Mouse (Mus musculus) intestine, embryonic 14.5 days (tissue): Measurements from ENCODE around the gene Tmem63b. TPM values are rescaled to one million over a fixed set of nuclear protein-coding genes. Genes with fewer than 3 reads are reported as not detected.

Experiments used
- ATAC-seq: fragments of 200-750 bp; cut with Nextera tagmentation; replicated peaks from 2 replicates; pipeline ENCODE4 v1.8.0; 2017; ENCODE audit warnings: low read depth, moderate number of reproducible peaks, moderate TSS enrichment, moderate library complexity; ENCODE audit not compliant: low FRiP score, low TSS enrichment
- DNase-seq: peaks from one replicate; pipeline ENCODE4 v3.0.0-alpha.2; 2018; ENCODE audit warnings: low spot score
- H3K27ac ChIP-seq: fragments of 300-500 bp; sonication (generic); 2 replicates; pipeline ENCODE4 v1.5.1; 2014; ENCODE audit warnings: low read depth, mild to moderate bottlenecking, control low read depth
- H3K27me3 ChIP-seq: fragments of 300-500 bp; sonication (generic); replicated peaks from 2 replicates; pipeline ENCODE4 v1.6.1; 2014; ENCODE audit warnings: low read length, control low read depth; ENCODE audit not compliant: control insufficient read depth, insufficient read depth
- H3K36me3 ChIP-seq: fragments of 300-500 bp; sonication (generic); 2 replicates; pipeline ENCODE4 v1.6.1; 2014; ENCODE audit warnings: low read length, control low read depth; ENCODE audit not compliant: control insufficient read depth, insufficient read depth
- H3K4me1 ChIP-seq: fragments of 300-500 bp; sonication (generic); replicated peaks from 2 replicates; pipeline ENCODE4 v1.6.1; 2014; ENCODE audit warnings: low read length, control low read depth, mixed read lengths; ENCODE audit not compliant: control insufficient read depth, insufficient read depth
- H3K4me2 ChIP-seq: fragments of 300-500 bp; sonication (generic); 2 replicates; pipeline ENCODE4 v1.6.1; 2014; ENCODE audit warnings: low read length
- H3K4me3 ChIP-seq: fragments of 300-500 bp; sonication (generic); 2 replicates; pipeline ENCODE4 v1.5.1; 2014; ENCODE audit warnings: low read depth, low read length, control low read depth, mixed read lengths
- H3K9ac ChIP-seq: fragments of 300-500 bp; sonication (generic); 2 replicates; pipeline ENCODE4 v1.6.1; 2014; ENCODE audit warnings: mild to moderate bottlenecking, low read length
- H3K9me3 ChIP-seq: fragments of 300-500 bp; sonication (generic); 2 replicates; pipeline ENCODE4 v1.6.1; 2016; ENCODE audit warnings: low read length, control low read depth; ENCODE audit not compliant: control insufficient read depth
- WGBS: fragments of 180-500 bp; shearing (Covaris S2); extraction: QIAGEN DNeasy Blood & Tissue Kit; methylation state at CpG from one replicate; pipeline ENCODE4 v1.1.7; 2014; 5-methylcytosine and 5-hydroxymethylcytosine counted together
- polyA plus RNA-seq: library from polyadenylated mRNA; unstranded; fragments of >200 nt; fragmentation: Nextera tagmentation; extraction: Ambion mirVana; gene quantifications from 2 replicates; pipeline ENCODE4 v1.2.1, GENCODE M21; 2014

Tmem63b gene
- polyA plus RNA-seq, 1 experiment from 2014 or later, result 29.3 TPM

DNA sequence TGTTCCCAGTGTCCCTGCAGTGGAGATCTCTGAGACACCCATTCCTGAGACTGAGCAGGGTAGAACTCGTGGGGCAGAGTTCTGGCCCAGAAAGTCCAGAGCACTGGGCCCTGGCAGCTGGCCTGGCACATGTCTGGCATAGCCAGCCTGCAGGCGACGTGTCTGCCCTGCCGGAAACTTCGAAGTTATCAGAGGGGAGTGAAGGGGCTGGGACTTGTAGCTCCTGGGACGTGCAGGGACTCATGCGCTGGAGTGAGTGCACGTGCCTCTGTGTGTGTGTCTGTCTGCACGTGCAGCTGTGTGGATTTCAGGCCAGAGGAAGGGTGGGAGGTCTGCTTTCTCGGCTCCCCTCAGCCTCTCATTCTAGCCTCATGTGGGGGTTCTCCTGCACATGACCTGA is 42.7 kb upstream of the Tmem63b start:
- no peak for ATAC-seq
- no peak for DNase-seq

DNA sequence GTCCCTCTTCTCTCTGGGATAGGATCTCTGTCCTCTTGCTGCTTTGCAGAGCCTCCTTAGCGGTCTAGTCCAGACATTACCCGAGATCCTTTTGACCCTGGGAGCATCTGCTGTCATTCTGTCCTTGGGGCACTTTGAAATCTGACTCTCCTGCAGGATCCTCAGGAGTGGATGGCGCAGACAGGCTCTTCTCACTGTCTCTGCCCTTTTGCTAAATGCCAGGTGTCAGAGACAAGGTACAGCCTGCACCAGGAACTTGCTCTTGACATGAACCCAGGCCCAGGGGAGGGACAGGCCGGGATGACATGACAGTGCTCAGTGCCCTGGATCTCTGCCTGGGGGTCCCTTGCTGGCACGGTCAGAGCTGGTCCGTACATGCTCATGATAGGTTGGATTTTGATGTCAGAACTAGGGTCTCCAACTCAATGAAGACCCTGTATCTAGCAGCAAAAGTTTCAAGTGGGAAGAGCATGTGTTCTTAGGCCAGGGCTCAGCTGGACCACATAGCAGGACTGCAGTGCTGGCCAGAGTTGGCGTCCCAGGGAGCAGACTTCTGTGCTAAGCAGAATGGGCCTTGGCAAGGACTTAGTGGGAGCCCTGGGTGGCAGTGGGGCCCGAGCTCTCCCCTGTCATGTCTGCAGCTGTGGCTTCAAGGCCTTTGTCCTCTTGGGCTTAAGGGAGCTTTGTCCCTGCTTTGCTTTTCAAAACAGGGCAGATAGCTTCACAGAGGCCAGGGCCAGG is 41.4 kb upstream of the Tmem63b start:
- H3K4me2 ChIP-seq, result no peak overlapping the region
- H3K27me3 ChIP-seq, result no peaks in the 10 kb centered on the region
- DNase-seq (no peak), ATAC-seq (no peak)
- no peak overlapping the region for H3K9ac ChIP-seq
- H3K4me1 ChIP-seq, result peaks cover 8% of the 10 kb centered on the region; the same call in 1 of the 2 replicates
- no peaks in the 10 kb centered on the region for H3K36me3 ChIP-seq
- WGBS, result 58% methylated on average over 8 of the region's 8 CpGs
- no peaks in the 10 kb centered on the region for H3K9me3 ChIP-seq
- H3K27ac ChIP-seq, result no peak overlapping the region
- H3K4me3 ChIP-seq, result no peak overlapping the region

More for the DNA sequence above, 42.7 kb upstream of the Tmem63b start:
- H3K4me2 ChIP-seq, result no peak overlapping the region
- H3K27me3 ChIP-seq, result no peaks in the 10 kb centered on the region
- no peaks in the 10 kb centered on the region for H3K9me3 ChIP-seq
- H3K4me1 ChIP-seq, result peaks cover 15% of the 10 kb centered on the region
- H3K4me3 ChIP-seq, result no peak overlapping the region
- 46% methylated on average over 10 of the region's 10 CpGs for WGBS
- H3K9ac ChIP-seq, result no peak overlapping the region
- H3K36me3 ChIP-seq, result no peaks in the 10 kb centered on the region
- H3K27ac ChIP-seq, result no peak overlapping the region; the same call in 1 of the 2 replicates

DNA sequence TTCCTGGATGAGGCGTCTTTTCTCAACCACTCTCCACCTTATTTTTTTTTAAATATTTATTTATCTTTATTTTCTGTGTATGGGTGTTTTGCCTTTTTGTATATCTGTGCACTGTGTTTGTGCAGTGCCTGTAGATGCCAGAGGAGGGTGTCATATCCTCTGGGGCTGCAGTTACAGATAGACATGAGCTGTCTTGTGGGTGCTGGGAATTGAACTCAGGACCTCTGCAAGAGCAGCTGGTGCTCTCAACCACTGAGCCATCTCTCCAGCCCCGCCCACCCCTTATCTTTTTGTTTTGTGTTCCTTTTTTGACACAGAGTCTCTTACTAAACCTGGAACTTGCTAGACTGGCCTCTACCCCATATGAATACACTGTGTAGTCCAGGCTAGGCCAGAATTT is 40.8 kb upstream of the Tmem63b start:
- Histone ChIP-seq H3K4me3 (no peak overlapping the region), H3K4me1 (peaks cover 9% of the 10 kb centered on the region; the same call in 1 of the 2 replicates), H3K4me2 (no peak overlapping the region), H3K9ac (no peak overlapping the region), H3K9me3 (no peaks in the 10 kb centered on the region), H3K36me3 (no peaks in the 10 kb centered on the region), H3K27ac (no peak overlapping the region), H3K27me3 (no peaks in the 10 kb centered on the region)
- DNase-seq (no peak), ATAC-seq (no peak)
- 73% methylated on average over 2 of the region's 2 CpGs for WGBS

DNA sequence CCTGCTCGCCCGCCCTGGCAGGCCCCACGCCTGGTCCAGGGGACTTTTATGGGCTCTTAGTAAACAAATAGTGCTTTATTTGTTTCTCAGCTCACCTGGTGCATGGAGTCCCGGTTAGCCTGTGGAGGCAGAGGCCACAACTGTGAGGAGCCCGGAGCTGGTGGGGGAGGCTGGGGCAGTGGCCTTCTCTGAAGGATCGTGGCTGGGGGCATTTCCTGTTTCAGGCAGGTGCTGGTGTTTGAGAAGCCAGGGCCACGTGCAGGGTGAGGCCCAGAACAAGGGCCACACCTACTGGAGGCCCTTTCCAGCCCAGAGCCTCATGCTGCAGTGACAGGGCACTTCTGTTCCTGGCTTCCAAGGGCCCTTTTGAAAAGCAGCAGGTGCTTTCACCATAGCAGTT is 39.5 kb upstream of the Tmem63b start:
- Histone ChIP-seq H3K4me2 (peak overlapping the region; percentile 11; the same call in 1 of the 2 replicates), H3K4me1 (peaks cover 7% of the 10 kb centered on the region; the same call in 1 of the 2 replicates)

DNA sequence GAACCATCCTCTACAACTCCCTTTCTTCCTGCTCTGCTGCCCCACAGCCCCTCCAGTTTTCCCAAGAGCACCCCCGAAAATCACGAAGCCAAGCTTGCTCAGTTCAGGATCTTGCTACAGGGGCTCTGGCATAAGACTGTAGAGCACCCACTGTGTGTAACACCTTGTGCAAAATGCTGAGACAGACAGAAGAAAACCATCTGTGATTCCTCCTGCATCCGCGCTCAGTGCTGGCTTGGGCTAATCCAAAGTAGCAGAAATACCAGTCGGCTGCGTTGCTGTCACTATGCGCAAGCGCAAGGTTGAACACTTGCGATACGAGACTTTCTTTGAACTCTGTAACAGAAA is 37.8 kb upstream of the Tmem63b start:
- DNase-seq, result no peak
- no peak for ATAC-seq
- H3K4me1 ChIP-seq, result peaks cover 7% of the 10 kb centered on the region; the same call in 1 of the 2 replicates
- H3K36me3 ChIP-seq, result no peaks in the 10 kb centered on the region
- H3K9me3 ChIP-seq, result no peaks in the 10 kb centered on the region
- no peak overlapping the region for H3K4me3 ChIP-seq
- WGBS, result 86% methylated on average over 10 of the region's 10 CpGs
- H3K27ac ChIP-seq, result 0 out of 2 replicates have a peak overlapping the region, but pooled peaks have one; percentile 36
- no peaks in the 10 kb centered on the region for H3K27me3 ChIP-seq
- no peak overlapping the region for H3K9ac ChIP-seq
- H3K4me2 ChIP-seq, result no peak overlapping the region

More for the DNA sequence above, 39.5 kb upstream of the Tmem63b start:
- no peaks in the 10 kb centered on the region for H3K27me3 ChIP-seq
- DNase-seq (peak; percentile 72), ATAC-seq (peak; percentile 56)
- H3K9me3 ChIP-seq, result no peaks in the 10 kb centered on the region
- WGBS, result 37% methylated on average over 7 of the region's 7 CpGs
- no peak overlapping the region for H3K4me3 ChIP-seq
- H3K36me3 ChIP-seq, result no peaks in the 10 kb centered on the region
- H3K27ac ChIP-seq, result 0 out of 2 replicates have a peak overlapping the region, but pooled peaks have one; percentile 10
- H3K9ac ChIP-seq, result peak overlapping the region; percentile 3; the same call in 1 of the 2 replicates

DNA sequence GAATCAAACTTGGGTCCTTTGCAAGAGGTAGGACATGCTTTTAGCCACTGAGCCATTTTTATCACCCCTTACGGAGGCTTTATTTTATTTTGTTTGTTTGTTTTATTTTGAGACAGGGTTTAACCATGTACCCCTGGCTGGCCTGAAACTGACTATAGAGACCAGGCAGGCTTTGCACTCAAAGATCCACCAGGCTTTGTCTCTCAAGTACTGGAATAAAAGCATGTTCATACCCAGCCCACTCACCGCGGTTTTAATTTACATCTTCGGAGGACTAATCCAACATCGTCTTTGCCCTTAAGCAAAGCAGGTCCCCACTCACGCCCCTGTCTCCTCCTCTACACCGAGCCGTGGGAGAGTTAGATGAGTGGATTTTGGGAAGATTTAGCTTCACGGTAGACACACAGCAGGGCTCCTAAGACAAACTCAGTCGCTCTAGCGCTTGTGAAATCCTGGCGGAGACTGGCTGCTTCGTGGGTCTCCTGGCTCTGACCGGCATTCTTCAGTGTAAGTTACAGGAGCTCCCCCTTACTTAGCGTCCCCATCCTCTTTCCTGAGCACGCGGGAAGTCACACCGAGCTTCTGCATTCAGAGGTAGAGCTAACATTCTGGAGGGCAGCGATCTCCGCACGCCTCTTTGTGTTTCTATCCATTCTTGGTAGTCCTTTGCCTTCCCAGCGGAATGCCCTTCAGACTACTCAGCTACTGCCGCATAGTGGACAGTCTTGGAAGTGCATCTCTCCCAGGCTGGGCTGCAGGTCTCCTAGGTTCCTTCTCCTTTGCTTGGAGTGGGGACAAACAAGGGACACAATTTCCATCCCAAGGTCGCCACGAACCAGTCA is 37.2 kb upstream of the Tmem63b start:
- ATAC-seq (peak; percentile 23; the same call in 1 of the 2 replicates), DNase-seq (peak; percentile 99)
- Histone ChIP-seq H3K9me3 (no peaks in the 10 kb centered on the region), H3K4me2 (peak overlapping the region; percentile 63), H3K9ac (peak overlapping the region; percentile 60), H3K27ac (peak overlapping the region; percentile 36; the same call in 1 of the 2 replicates), H3K4me1 (peaks cover 7% of the 10 kb centered on the region; the same call in 1 of the 2 replicates), H3K4me3 (peak overlapping the region; percentile 41), H3K27me3 (no peaks in the 10 kb centered on the region), H3K36me3 (no peaks in the 10 kb centered on the region)
- 4% methylated on average over 25 of the region's 25 CpGs for WGBS

DNA sequence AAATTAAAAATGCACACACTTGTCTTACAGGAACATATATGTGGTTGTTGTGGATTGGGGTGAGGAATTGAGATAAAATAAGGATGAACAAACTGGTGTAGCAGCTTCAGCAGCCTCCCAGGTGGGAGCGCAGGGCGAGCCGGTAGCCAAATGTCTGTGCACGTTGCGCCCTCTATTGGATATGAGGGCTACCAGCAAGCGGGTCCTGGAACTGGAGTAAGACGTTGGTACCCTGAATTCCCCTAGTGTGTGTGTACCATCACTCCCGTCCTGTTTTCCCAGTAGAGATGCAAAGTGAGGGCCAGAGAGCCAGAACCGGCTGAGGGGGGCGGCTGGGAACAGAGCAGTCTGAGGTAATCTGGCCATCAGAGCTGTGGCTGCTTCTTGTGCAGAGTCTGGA is 31.6 kb upstream of the Tmem63b start:
- Histone ChIP-seq H3K36me3 (no peaks in the 10 kb centered on the region), H3K9ac (no peak overlapping the region), H3K4me2 (no peak overlapping the region), H3K27ac (no peak overlapping the region), H3K9me3 (no peaks in the 10 kb centered on the region), H3K4me1 (peaks cover 3% of the 10 kb centered on the region; the same call in 1 of the 2 replicates), H3K4me3 (no peak overlapping the region), H3K27me3 (no peaks in the 10 kb centered on the region)
- ATAC-seq, result no peak
- peak; percentile 77 for DNase-seq
- WGBS, result 5% methylated on average over 10 of the region's 10 CpGs

DNA sequence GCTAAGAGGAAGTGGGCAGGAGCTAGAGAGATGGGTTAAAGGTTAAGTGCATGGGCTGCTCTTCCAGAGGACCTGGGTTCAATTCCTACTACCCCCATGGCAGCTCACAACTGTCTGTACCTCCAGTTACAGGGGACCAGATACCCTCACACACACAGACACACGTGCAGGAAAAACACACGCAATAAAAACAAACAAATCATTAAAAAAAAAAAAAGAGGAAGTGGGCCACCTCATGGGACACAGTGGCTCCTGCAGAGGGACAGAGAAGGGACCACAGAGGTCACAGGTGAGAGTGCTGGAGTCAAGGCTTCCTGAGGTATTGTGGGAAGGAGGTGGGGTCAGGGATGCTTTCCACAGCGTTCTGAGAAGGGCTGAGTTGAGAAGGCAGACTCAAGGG is 24.8 kb upstream of the Tmem63b start:
- DNase-seq, result no peak
- Histone ChIP-seq H3K36me3 (no peaks in the 10 kb centered on the region), H3K4me3 (no peak overlapping the region)

More for the DNA sequence above, 24.8 kb upstream of the Tmem63b start:
- H3K9ac ChIP-seq, result no peak overlapping the region
- H3K4me2 ChIP-seq, result no peak overlapping the region
- H3K27me3 ChIP-seq, result no peaks in the 10 kb centered on the region
- no peaks in the 10 kb centered on the region for H3K9me3 ChIP-seq
- ATAC-seq, result no peak
- H3K27ac ChIP-seq, result no peak overlapping the region
- 36% methylated on average over 3 of the region's 3 CpGs for WGBS
- no peaks in the 10 kb centered on the region for H3K4me1 ChIP-seq
